Mouse (Mus musculus) MEL (cell line): ENCODE measurements at regions not wholly inside any gene's neighbourhood (a gene's known extent, or its start where the extent isn't known, plus 50 kb on each side); places are given as distances from the start of the nearest gene placed in this dataset.

Source experiments
- DNase-seq: peaks from one replicate; pipeline ENCODE4 v3.0.0; 2011; ENCODE audit warnings: low read depth, low spot score
- H3K27ac ChIP-seq: 2 replicates; pipeline ENCODE4 v1.5.1; 2012; ENCODE audit warnings: low read depth, mild to moderate bottlenecking, control low read depth, low read length, moderate library complexity; ENCODE audit not compliant: control insufficient read depth
- H3K27me3 ChIP-seq, 2 experiments: fragments of 150-350 bp in 1 of 2; sonication (generic) in 1 of 2; 2 replicates each; pipeline ENCODE4 v1.6.1; 2012; ENCODE audit warnings: low read length in 2 of 2, mild to moderate bottlenecking in 2 of 2, improper control_type of control experiment in 1 of 2, moderate library complexity in 1 of 2; ENCODE audit not compliant: insufficient read depth in 2 of 2, control insufficient read depth in 1 of 2
- H3K36me3 ChIP-seq, 2 experiments: 2 replicates each; pipeline ENCODE4 v1.6.1; 2012 to 2014; ENCODE audit warnings: low read length in 2 of 2, improper control_type of control experiment in 1 of 2, inconsistent platforms in 1 of 2, mild to moderate bottlenecking in 1 of 2; ENCODE audit not compliant: insufficient read depth in 2 of 2, control insufficient read depth in 1 of 2
- H3K4me1 ChIP-seq, 2 experiments: fragments of 150-350 bp in 1 of 2; sonication (generic) in 1 of 2; 2 replicates each; pipeline ENCODE4 v1.6.1; 2012; ENCODE audit warnings: low read length in 2 of 2, improper control_type of control experiment in 1 of 2, mild to moderate bottlenecking in 1 of 2; ENCODE audit not compliant: insufficient read depth in 2 of 2, control insufficient read depth in 1 of 2
- H3K4me3 ChIP-seq, 2 experiments: fragments of 150-350 bp in 1 of 2; sonication (generic) in 1 of 2; 2 replicates each; pipeline ENCODE4 v1.5.1; 2012; ENCODE audit warnings: low read depth in 2 of 2, low read length in 2 of 2, mild to moderate bottlenecking in 2 of 2, moderate library complexity in 2 of 2, control low read depth in 1 of 2, improper control_type of control experiment in 1 of 2; ENCODE audit not compliant: control insufficient read depth in 1 of 2, insufficient read depth in 1 of 2
- H3K79me2 ChIP-seq: 2 replicates; pipeline ENCODE4 v1.6.1; 2012; ENCODE audit warnings: mild to moderate bottlenecking, low read length, moderate library complexity; ENCODE audit not compliant: control insufficient read depth, poor library complexity, insufficient read depth
- H3K9ac ChIP-seq: 2 replicates; pipeline ENCODE4 v1.6.1; 2012; ENCODE audit warnings: low read depth, mild to moderate bottlenecking, control low read depth, low read length, moderate library complexity; ENCODE audit not compliant: control insufficient read depth, poor library complexity, severe bottlenecking
- H3K9me3 ChIP-seq: fragments of 150-350 bp; sonication (generic); replicated peaks from 2 replicates; pipeline ENCODE4 v1.6.1; 2012; ENCODE audit warnings: mild to moderate bottlenecking, low read length, improper control_type of control experiment, moderate library complexity; ENCODE audit not compliant: insufficient read depth
- CTCF ChIP-seq, 3 experiments: IDR thresholded peaks in 2 of 3; conservative IDR thresholded peaks in 1 of 3; 2 replicates each; pipeline ENCODE4 v1.5.1; 2011 to 2012; ENCODE audit warnings: low read length in 3 of 3, low read depth in 2 of 3, mild to moderate bottlenecking in 2 of 3, improper control_type of control experiment in 1 of 3, inconsistent platforms in 1 of 3, mixed read lengths in 1 of 3, moderate library complexity in 1 of 3; ENCODE audit not compliant: control insufficient read depth in 1 of 3, insufficient read depth in 1 of 3, poor library complexity in 1 of 3, severe bottlenecking in 1 of 3
- EP300 ChIP-seq, 2 experiments: IDR thresholded peaks; 2 replicates each; pipeline ENCODE4 v1.6.1; 2011; ENCODE audit warnings: improper control_type of control experiment in 2 of 2, low read length in 2 of 2, low read depth in 1 of 2, mild to moderate bottlenecking in 1 of 2
- ETS1 ChIP-seq: IDR thresholded peaks from 2 replicates; pipeline ENCODE4 v1.6.1; 2012; ENCODE audit warnings: low read depth, mild to moderate bottlenecking, inconsistent platforms, low read length, improper control_type of control experiment, moderate library complexity
- HCFC1 ChIP-seq: IDR thresholded peaks from 2 replicates; pipeline ENCODE4 v1.6.1; 2012; ENCODE audit warnings: low read depth, mild to moderate bottlenecking, inconsistent platforms, low read length, improper control_type of control experiment, moderate library complexity
- MAFK ChIP-seq: IDR thresholded peaks from 2 replicates; pipeline ENCODE4 v1.6.1; 2011; ENCODE audit warnings: low read depth, mild to moderate bottlenecking, low read length, improper control_type of control experiment, borderline replicate concordance
- MAX ChIP-seq: IDR thresholded peaks from 2 replicates; pipeline ENCODE4 v1.6.1; 2011; ENCODE audit warnings: low read length, improper control_type of control experiment
- MYB ChIP-seq: IDR thresholded peaks from 2 replicates; pipeline ENCODE4 v1.6.1; 2011; ENCODE audit warnings: mild to moderate bottlenecking, low read depth, low read length, improper control_type of control experiment
- MYC ChIP-seq: IDR thresholded peaks from 2 replicates; pipeline ENCODE4 v1.6.1; 2011; ENCODE audit warnings: low read depth, mild to moderate bottlenecking, low read length, improper control_type of control experiment, moderate library complexity
- NRF1 ChIP-seq: IDR thresholded peaks from 2 replicates; pipeline ENCODE4 v1.6.1; 2014; ENCODE audit warnings: low read depth, mild to moderate bottlenecking, inconsistent platforms, low read length, improper control_type of control experiment, moderate library complexity; ENCODE audit not compliant: poor library complexity, insufficient read depth, severe bottlenecking
- POLR2AphosphoS2 ChIP-seq: IDR thresholded peaks from 2 replicates; pipeline ENCODE4 v1.6.1; 2011; ENCODE audit warnings: low read length, improper control_type of control experiment
- RCOR1 ChIP-seq: IDR thresholded peaks from 2 replicates; pipeline ENCODE4 v1.6.1; 2012; ENCODE audit warnings: low read depth, mild to moderate bottlenecking, inconsistent platforms, low read length, improper control_type of control experiment
- TCF12 ChIP-seq: IDR thresholded peaks from 2 replicates; pipeline ENCODE4 v1.6.1; 2014; ENCODE audit warnings: low read depth, mild to moderate bottlenecking, inconsistent platforms, low read length, improper control_type of control experiment, moderate library complexity
- UBTF ChIP-seq: IDR thresholded peaks from 2 replicates; pipeline ENCODE4 v1.6.1; 2012; ENCODE audit warnings: low read depth, mild to moderate bottlenecking, inconsistent platforms, low read length, improper control_type of control experiment, moderate library complexity, borderline replicate concordance; ENCODE audit not compliant: insufficient read depth
- ZKSCAN1 ChIP-seq: IDR thresholded peaks from 2 replicates; pipeline ENCODE4 v1.6.1; 2012; ENCODE audit warnings: low read depth, mild to moderate bottlenecking, inconsistent platforms, low read length, improper control_type of control experiment, moderate library complexity
- ZMIZ1 ChIP-seq: IDR thresholded peaks from 2 replicates; pipeline ENCODE4 v1.6.1; 2012; ENCODE audit warnings: low read depth, mild to moderate bottlenecking, inconsistent platforms, low read length, improper control_type of control experiment, moderate library complexity

DNA sequence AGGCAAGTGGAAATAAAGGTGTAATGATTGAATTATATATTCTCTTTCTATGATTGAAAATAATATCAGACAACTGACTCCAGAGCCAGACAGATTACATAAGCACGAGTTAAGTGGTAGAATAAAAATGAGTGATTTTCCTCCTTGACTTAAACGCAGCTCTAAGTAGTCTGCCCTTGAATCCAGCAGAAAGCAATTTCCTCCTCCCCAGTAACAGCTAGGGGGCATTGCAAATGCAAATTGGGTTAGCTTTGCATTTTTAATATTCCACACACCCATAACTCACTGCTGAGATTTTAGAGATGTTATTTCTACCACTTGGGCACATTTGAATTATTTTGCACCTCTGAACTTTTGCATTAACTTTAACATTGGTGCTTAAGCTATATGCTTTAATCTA is 81.6 kb upstream of the Npvf start:
- Histone ChIP-seq H3K9me3 (no peaks in the 10 kb centered on the region), H3K27ac (no peak overlapping the region), H3K9ac (no peak overlapping the region), H3K4me3 (no peak overlapping the region), H3K27me3 (no peaks in the 10 kb centered on the region; a peak in 1 of 4 replicates), H3K36me3 (no peaks in the 10 kb centered on the region), H3K4me1 (peaks cover 0 to 2% of the 10 kb centered on the region in 2 experiments; a peak in 2 of 4 replicates), H3K79me2 (no peaks in the 10 kb centered on the region)
- TF ChIP-seq ZMIZ1 (no peak), TCF12 (no peak), MAFK (no peak), CTCF (IDR thresholded peaks at IDR 0.05 in 2 of 3, conservative IDR thresholded peaks at IDR 0.05 in 1 of 3; ENCODE audit: control insufficient read depth in 1 of 3, insufficient read depth in 1 of 3, low read depth in 2 of 3, low read length in 3 of 3, poor library complexity in 1 of 3, severe bottlenecking in 1 of 3) (no peak), RCOR1 (no peak), EP300 (IDR thresholded peaks at IDR 0.05; ENCODE audit: low read depth in 1 of 2, low read length in 2 of 2) (no peak), MYC (no peak), MAX (no peak), NRF1 (no peak), HCFC1 (no peak)
- no peak for DNase-seq

DNA sequence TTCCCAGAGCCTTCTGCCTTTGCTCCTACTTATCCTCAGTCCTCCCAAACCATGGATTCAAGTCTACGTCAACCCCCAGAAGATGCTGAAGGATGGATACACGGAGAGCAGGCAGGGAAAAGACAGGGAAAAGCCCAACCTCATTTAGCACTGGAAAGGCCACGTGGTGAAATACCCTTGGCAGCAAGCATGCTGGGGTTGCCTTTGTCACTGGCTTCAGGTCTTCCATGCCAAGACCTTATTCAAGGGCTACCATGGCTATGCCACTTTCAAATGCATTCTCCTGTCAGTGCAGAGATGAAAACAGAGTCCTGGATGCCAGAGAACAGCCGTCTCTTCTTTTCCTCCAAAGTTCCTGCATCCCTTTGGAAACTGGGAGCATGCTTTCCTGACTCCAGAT is 87.8 kb upstream of the Npvf start:
- DNase-seq: no peak
- H3K9me3 ChIP-seq: no peaks in the 10 kb centered on the region
- H3K9ac ChIP-seq: no peak overlapping the region
- H3K27me3 ChIP-seq: no peaks in the 10 kb centered on the region
- no peaks in the 10 kb centered on the region for H3K79me2 ChIP-seq
- H3K36me3 ChIP-seq: no peaks in the 10 kb centered on the region
- H3K27ac ChIP-seq: no peak overlapping the region
- H3K4me1 ChIP-seq: no peaks in the 10 kb centered on the region
- no peak for TF ChIP-seq POLR2AphosphoS2
- TF ChIP-seq MYB: no peak
- no peak for TF ChIP-seq ETS1
- no peak for TF ChIP-seq EP300 (IDR thresholded peaks at IDR 0.05; ENCODE audit: low read depth in 1 of 2, low read length in 2 of 2)
- H3K4me3 ChIP-seq: no peak overlapping the region

DNA sequence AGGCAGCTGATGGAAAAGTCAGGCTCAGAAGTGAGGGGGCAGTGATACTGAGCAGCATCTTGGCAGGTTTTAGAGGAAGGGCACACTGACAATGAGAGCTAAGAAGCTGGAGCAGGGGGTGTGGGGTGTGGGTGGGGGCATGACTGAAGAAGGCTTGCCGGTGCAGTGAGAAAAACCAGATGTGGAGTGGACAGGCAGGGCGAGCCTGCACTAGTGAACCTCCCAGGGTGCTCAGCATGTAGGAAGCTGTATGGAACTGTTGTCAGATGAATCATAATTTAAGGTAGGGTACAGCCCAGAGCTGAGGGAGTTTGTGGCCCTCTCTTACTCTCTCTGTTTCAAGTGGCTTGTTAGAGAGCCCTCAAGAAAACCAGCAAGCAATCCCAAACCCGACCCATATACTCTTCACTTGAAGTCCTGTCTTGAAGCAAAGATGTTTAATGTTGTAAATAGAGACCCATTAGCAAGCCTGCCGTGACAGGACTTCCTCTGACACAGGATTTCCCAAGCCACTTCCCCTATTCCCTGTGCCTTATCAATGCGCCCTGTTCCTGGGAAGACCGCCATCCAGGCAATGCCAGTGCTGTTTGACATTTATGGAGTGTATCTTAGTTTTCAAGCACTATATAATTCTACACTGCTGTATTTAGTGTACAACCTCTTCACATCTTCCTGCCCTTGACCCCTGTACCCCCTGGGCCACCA is 90.4 kb upstream of the Npvf start:
- no peak for DNase-seq
- no peak for TF ChIP-seq ZKSCAN1
- no peak for TF ChIP-seq UBTF
- TF ChIP-seq, all 39 proteins: peak for 0
- Histone ChIP-seq H3K4me1 (no peaks in the 10 kb centered on the region), H3K27ac (no peak overlapping the region), H3K9me3 (no peaks in the 10 kb centered on the region), H3K4me3 (no peak overlapping the region), H3K36me3 (no peaks in the 10 kb centered on the region), H3K79me2 (no peaks in the 10 kb centered on the region), H3K27me3 (no peaks in the 10 kb centered on the region), H3K9ac (no peak overlapping the region)
